Mouse (Mus musculus) cortical plate, adult 2 months (tissue): Measurements from ENCODE around the gene Cep57l1.

Experiments used
- CTCF ChIP-seq: fragments of 200-500 bp; IDR thresholded peaks from 2 replicates; pipeline ENCODE4 v1.5.1; 2011; ENCODE audit warnings: mild to moderate bottlenecking, control low read depth, low read length; ENCODE audit not compliant: insufficient read depth; ENCODE audit errors: extremely low read depth
- POLR2A ChIP-seq: fragments of 200-500 bp; IDR thresholded peaks from 2 replicates; pipeline ENCODE4 v1.6.1; 2011; ENCODE audit warnings: mild to moderate bottlenecking, low read length, control low read depth; ENCODE audit not compliant: insufficient read depth; ENCODE audit errors: extremely low read depth

DNA sequence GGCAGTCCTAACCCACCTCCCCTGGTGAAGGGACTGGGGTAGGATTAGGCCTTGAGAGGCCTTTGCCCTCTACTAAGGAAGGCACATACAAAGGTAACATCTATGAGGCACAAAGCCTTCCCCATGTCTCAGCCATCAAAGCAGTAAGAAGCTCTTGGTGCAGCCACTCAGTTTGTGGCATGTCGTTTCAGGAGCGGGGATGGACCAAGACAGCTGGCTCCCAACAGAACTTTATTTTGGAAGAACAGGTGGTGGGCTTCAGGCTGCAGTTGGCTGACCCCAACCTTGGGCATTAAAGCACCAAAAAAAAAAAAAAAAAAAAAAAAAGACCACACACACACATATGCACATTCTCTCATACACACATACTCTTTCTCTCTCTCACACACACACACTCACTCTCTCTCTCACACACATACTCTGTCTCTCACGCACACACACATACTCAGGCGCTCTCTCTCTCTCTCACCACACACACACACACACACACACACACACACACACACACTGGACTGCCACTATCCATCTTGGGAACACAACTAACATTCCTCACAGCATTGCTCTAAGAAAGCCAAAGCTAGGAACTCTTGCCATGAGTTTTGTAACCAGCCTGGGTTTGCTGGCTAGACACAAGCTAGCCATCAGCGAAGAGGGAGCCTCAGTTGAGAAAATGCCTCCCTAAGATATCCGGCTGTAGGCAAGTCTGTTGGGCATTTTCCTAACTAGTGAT, 133.7 kb downstream of the Cep57l1 start:
- no peak for TF ChIP-seq CTCF
- no peak for TF ChIP-seq POLR2A
